In genomic region chr5:114639645-114639957, GRCm38 (mm10) we compare ENCODE assay signal across 8 mouse cellular contexts. TPM values are rescaled to one million over a fixed set of nuclear protein-coding genes. Genes with fewer than 3 reads are reported as not detected.
DNase-seq lines count a peak whose midpoint lies in the region; ATAC-seq and TF ChIP-seq lines count a peak whose summit lies in the region.

No protein-coding gene starts in this region.

- no peak for DNase-seq in kidney, postnatal 36 days
- no peak for DNase-seq in hindbrain, postnatal 0 days (ENCODE audit: low spot score)
- DNase-seq in midbrain, postnatal 0 days (ENCODE audit: low spot score): no peak
- DNase-seq in testis, postnatal 10 days (ENCODE audit: low spot score): no peak
- no peak for DNase-seq in ovary, adult 18-20 months (ENCODE audit: low spot score)
- DNase-seq in right cerebral cortex, postnatal 4 days: no peak

- H3K9me3 ChIP-seq in kidney, embryonic 14.5 days (ENCODE audit: control insufficient read depth, low read length): no peaks in the 10 kb centered on the region
- H3K9me3 ChIP-seq in embryonic facial prominence, embryonic 15.5 days (replicated peaks): no peaks in the 10 kb centered on the region
- no peaks in the 10 kb centered on the region for H3K9me3 ChIP-seq in hindbrain, postnatal 0 days (ENCODE audit: low read length)
- no peaks in the 10 kb centered on the region for H3K9me3 ChIP-seq in midbrain, postnatal 0 days (ENCODE audit: low read length)

- 0 out of 2 replicates have a peak overlapping the region, but pooled peaks have one; percentile 6 for H3K4me3 ChIP-seq in kidney, embryonic 14.5 days (ENCODE audit: low read length)
- no peak overlapping the region for H3K4me3 ChIP-seq in embryonic facial prominence, embryonic 15.5 days (replicated peaks)
- no peak overlapping the region for H3K4me3 ChIP-seq in hindbrain, postnatal 0 days (ENCODE audit: low read length)
- no peak overlapping the region for H3K4me3 ChIP-seq in midbrain, postnatal 0 days (ENCODE audit: low read depth, low read length)

- ATAC-seq in kidney, embryonic 14.5 days (ENCODE audit: low FRiP score, low TSS enrichment): peak; percentile 44; the same call in 1 of the 2 replicates
- ATAC-seq in embryonic facial prominence, embryonic 15.5 days (ENCODE audit: insufficient number of reproducible peaks, low FRiP score, low TSS enrichment, low read depth): no peak
- peak; percentile 36; the same call in 1 of the 2 replicates for ATAC-seq in hindbrain, postnatal 0 days
- no peak for ATAC-seq in midbrain, postnatal 0 days (ENCODE audit: low FRiP score)

- WGBS in kidney, embryonic 14.5 days: 16% methylated on average over 7 of the region's 7 CpGs
- WGBS in embryonic facial prominence, embryonic 15.5 days: 16% methylated on average over 7 of the region's 7 CpGs
- WGBS in hindbrain, postnatal 0 days: 36% methylated on average over 7 of the region's 7 CpGs
- 26% methylated on average over 7 of the region's 7 CpGs for WGBS in midbrain, postnatal 0 days

- H3K27ac ChIP-seq in kidney, embryonic 14.5 days (ENCODE audit: low read depth, low read length): no peak overlapping the region
- H3K27ac ChIP-seq in embryonic facial prominence, embryonic 15.5 days (replicated peaks): no peak overlapping the region
- no peak overlapping the region for H3K27ac ChIP-seq in hindbrain, postnatal 0 days
- H3K27ac ChIP-seq in midbrain, postnatal 0 days (ENCODE audit: low read depth, low read length): no peak overlapping the region

- H3K4me1 ChIP-seq in kidney, embryonic 14.5 days (ENCODE audit: control insufficient read depth, insufficient read depth, low read length): peaks cover 9% of the 10 kb centered on the region
- peaks cover 16% of the 10 kb centered on the region for H3K4me1 ChIP-seq in embryonic facial prominence, embryonic 15.5 days
- H3K4me1 ChIP-seq in hindbrain, postnatal 0 days (ENCODE audit: insufficient read depth, low read length): no peaks in the 10 kb centered on the region
- H3K4me1 ChIP-seq in midbrain, postnatal 0 days (ENCODE audit: insufficient read depth, low read length): no peaks in the 10 kb centered on the region

- TF ChIP-seq CTCF in hindbrain, postnatal 0 days (IDR thresholded peaks at IDR 0.05; ENCODE audit: low read depth): no peak
- no peak for TF ChIP-seq CTCF in midbrain, postnatal 0 days (IDR thresholded peaks at IDR 0.05)

- no peak overlapping the region for H3K9ac ChIP-seq in kidney, embryonic 14.5 days (ENCODE audit: low read depth, low read length)
- H3K9ac ChIP-seq in embryonic facial prominence, embryonic 15.5 days: no peak overlapping the region
- no peak overlapping the region for H3K9ac ChIP-seq in hindbrain, postnatal 0 days (replicated peaks; ENCODE audit: low read length)
- no peak overlapping the region for H3K9ac ChIP-seq in midbrain, postnatal 0 days (replicated peaks; ENCODE audit: low read length, poor library complexity, severe bottlenecking)

- no peaks in the 10 kb centered on the region for H3K36me3 ChIP-seq in kidney, embryonic 14.5 days (ENCODE audit: control insufficient read depth, insufficient read depth, low read length)
- H3K36me3 ChIP-seq in embryonic facial prominence, embryonic 15.5 days: 0 out of 2 replicates have a peak, but pooled peaks cover under 1% of the 10 kb centered on the region
- no peaks in the 10 kb centered on the region for H3K36me3 ChIP-seq in hindbrain, postnatal 0 days (ENCODE audit: insufficient read depth, low read length)
- H3K36me3 ChIP-seq in midbrain, postnatal 0 days (ENCODE audit: insufficient read depth, low read length): no peaks in the 10 kb centered on the region

- no peaks in the 10 kb centered on the region for H3K27me3 ChIP-seq in kidney, embryonic 14.5 days (ENCODE audit: control insufficient read depth, insufficient read depth, low read length)
- peaks cover 9% of the 10 kb centered on the region for H3K27me3 ChIP-seq in embryonic facial prominence, embryonic 15.5 days
- H3K27me3 ChIP-seq in hindbrain, postnatal 0 days (ENCODE audit: insufficient read depth, low read length): no peaks in the 10 kb centered on the region; the same call in 1 of the 2 replicates
- H3K27me3 ChIP-seq in midbrain, postnatal 0 days (ENCODE audit: insufficient read depth, low read length): no peaks in the 10 kb centered on the region; the same call in 1 of the 2 replicates

- peak overlapping the region; percentile 38 for H3K4me2 ChIP-seq in kidney, embryonic 14.5 days (replicated peaks; ENCODE audit: low read depth, low read length)
- peak overlapping the region; percentile 45 for H3K4me2 ChIP-seq in embryonic facial prominence, embryonic 15.5 days (replicated peaks)
- peak overlapping the region; percentile 53 for H3K4me2 ChIP-seq in hindbrain, postnatal 0 days (ENCODE audit: low read depth, low read length)
- H3K4me2 ChIP-seq in midbrain, postnatal 0 days (ENCODE audit: low read depth, low read length, poor library complexity, severe bottlenecking): peak overlapping the region; percentile 34; the same call in 1 of the 2 replicates

RNA-seq across cellular contexts. Expression of gene Trpv4, which starts 18.6 kb away (rescaled TPM):
- 12.8 and 18.6 TPM in 2 replicates for polyA plus RNA-seq in kidney, embryonic 14.5 days (2014; fragmentation: Nextera tagmentation; extraction: Ambion mirVana)
- 14.6 and 15.0 TPM in 2 replicates for polyA plus RNA-seq in embryonic facial prominence, embryonic 15.5 days (2015; fragmentation: Nextera tagmentation; extraction: Ambion mirVana)
- total RNA-seq in hindbrain, postnatal 0 days (2014; rRNA removed): 2.7 TPM in 2 replicates
- polyA plus RNA-seq in hindbrain, postnatal 0 days (2015; fragmentation: Nextera tagmentation; extraction: Ambion mirVana): 3.0 and 3.4 TPM in 2 replicates
- total RNA-seq in midbrain, postnatal 0 days (2014; rRNA removed): 1.2 and 3.4 TPM in 2 replicates
- 0.88 and 1.4 TPM in 2 replicates for polyA plus RNA-seq in midbrain, postnatal 0 days (2015; fragmentation: Nextera tagmentation; extraction: Ambion mirVana)

RNA-seq across cellular contexts. Expression of gene Gltp, which starts 51.2 kb away (rescaled TPM):
- 42.6 and 64.5 TPM in 2 replicates for polyA plus RNA-seq in kidney, embryonic 14.5 days (2014; fragmentation: Nextera tagmentation; extraction: Ambion mirVana)
- polyA plus RNA-seq in embryonic facial prominence, embryonic 15.5 days (2015; fragmentation: Nextera tagmentation; extraction: Ambion mirVana): 287 and 358 TPM in 2 replicates
- total RNA-seq in hindbrain, postnatal 0 days (2014; rRNA removed): 36.3 and 51.0 TPM in 2 replicates
- 55.0 and 55.1 TPM in 2 replicates for polyA plus RNA-seq in hindbrain, postnatal 0 days (2015; fragmentation: Nextera tagmentation; extraction: Ambion mirVana)
- total RNA-seq in midbrain, postnatal 0 days (2014; rRNA removed): 27.0 and 42.1 TPM in 2 replicates
- 32.6 and 35.3 TPM in 2 replicates for polyA plus RNA-seq in midbrain, postnatal 0 days (2015; fragmentation: Nextera tagmentation; extraction: Ambion mirVana)

Comparison
In these comparisons a context has a peak if more than half of its experiments do, and no peak if none do; other contexts are left out.
1. ATAC-seq: peak in kidney, embryonic 14.5 days (single experiment) and hindbrain, postnatal 0 days (single experiment); none in embryonic facial prominence, embryonic 15.5 days (single experiment) and midbrain, postnatal 0 days (single experiment).
2. Peak in every context shown above with its lines, with median percentiles within 50 percentile points of each other: H3K4me2 ChIP-seq.